Comparison of ENCODE assay signal across 21 mouse cellular contexts in the genomic region with DNA sequence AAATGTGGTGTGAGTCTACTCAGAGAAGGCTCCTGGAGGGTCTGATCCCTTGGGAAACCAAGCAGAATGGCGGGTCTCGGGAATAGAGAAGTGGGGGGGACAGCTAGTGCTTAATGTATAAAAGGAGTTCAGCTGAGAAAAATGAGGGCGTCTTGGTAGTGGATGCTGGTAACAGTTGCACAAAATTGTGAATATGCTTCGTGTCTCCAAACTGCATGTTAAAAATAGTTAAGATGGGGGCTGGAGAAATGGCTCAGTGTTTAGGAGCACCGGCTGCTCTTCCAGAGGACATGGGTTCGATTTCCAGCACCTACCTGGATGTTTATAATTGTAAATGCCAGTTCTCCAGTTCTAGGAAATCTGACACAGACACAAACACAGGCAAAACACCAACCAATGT. TPM values are rescaled to one million over a fixed set of nuclear protein-coding genes. Genes with fewer than 3 reads are reported as not detected.
"Had no signal": no experiment of that assay in that cellular context is flagged by ENCODE, and none has a peak within 500 bp of the region (broad histone marks: within the 10 kb centered on the region; RNA-seq: fewer than 3 reads in every experiment).

No protein-coding gene starts in this region.

- DNase-seq: liver, postnatal 0 days; lung, adult 2 months; lung, postnatal 14 days; lung, postnatal 36 days; right cerebral cortex, postnatal 25 days; thymus, adult 18-20 months; thymus, postnatal 14 days; thymus, postnatal 36 days had no signal

- H3K4me3 ChIP-seq: liver, embryonic 15.5 days; lung, embryonic 15.5 days; megakaryocyte, embryonic 14.5 days; midbrain, embryonic 12.5 days; midbrain, embryonic 15.5 days; neural tube, embryonic 12.5 days; stomach, embryonic 15.5 days had no signal

- H3K27ac ChIP-seq: liver, embryonic 15.5 days; lung, embryonic 15.5 days; macrophage; midbrain, embryonic 12.5 days; midbrain, embryonic 15.5 days; neural tube, embryonic 12.5 days; stomach, embryonic 15.5 days; stomach, postnatal 0 days had no signal

RNA-seq across cellular contexts. Expression of gene Cyp2w1, which starts 31.1 kb away (rescaled TPM):
- total RNA-seq: megakaryocyte progenitor cell, adult 5-6 weeks; midbrain, postnatal 0 days; monocyte, adult 5-6 weeks; neutrophil, adult 5-6 weeks had no signal
